Mouse (Mus musculus) frontal cortex, postnatal 25 days (tissue): ENCODE data around the gene Nr5a2.

Source experiments
- DNase-seq, 2 experiments: peaks; one replicate each; pipeline ENCODE4 v3.0.0; 2022; ENCODE audit warnings: low spot score in 2 of 2

Gene Nr5a2

DNA sequence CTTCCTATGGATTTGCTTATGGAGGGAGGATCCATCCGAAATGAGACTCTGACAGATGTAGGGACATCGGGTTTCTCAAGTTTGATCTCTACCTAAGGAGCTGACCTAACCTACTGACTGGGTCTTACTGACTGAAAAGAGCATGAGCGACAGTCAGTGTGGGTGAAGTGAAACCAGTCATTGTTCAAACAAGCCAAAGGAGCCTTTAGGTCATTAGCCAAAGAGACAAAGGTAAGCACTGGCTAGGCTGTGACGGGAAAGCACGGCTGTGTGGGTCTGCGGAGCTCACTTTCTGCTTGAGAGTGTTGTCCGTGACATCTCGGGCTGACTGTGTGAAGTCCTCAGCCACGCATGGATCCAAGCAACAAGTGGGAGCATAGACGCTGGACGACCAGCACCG is 50.1 kb downstream of the Nr5a2 start:
- no peak for DNase-seq

DNA sequence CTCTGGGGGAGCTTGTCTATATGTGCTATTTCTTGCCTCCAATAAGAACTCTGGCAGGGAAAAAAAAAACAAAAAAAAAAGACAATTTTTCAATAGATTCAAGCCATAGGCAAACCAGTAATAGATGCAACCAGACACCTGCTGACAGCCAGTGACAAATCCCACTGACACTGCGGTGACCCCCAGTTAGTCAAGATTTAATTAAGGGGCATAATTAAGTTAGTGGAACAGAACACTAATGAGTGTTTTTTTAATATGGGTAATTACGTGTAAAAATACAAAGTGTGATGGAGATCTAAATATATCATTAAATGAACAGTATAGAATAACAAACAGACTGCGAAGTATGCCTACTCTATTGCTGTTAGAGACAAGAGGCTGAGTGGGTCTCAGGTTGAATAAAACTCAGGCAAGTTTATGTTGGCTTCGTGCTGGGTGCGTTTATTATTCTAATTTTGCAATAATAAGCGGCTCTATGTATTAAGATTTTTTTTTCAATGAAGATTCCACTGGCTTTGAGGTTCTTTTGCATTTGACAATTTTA is 50.7 kb downstream of the Nr5a2 start:
- no peak for DNase-seq

DNA sequence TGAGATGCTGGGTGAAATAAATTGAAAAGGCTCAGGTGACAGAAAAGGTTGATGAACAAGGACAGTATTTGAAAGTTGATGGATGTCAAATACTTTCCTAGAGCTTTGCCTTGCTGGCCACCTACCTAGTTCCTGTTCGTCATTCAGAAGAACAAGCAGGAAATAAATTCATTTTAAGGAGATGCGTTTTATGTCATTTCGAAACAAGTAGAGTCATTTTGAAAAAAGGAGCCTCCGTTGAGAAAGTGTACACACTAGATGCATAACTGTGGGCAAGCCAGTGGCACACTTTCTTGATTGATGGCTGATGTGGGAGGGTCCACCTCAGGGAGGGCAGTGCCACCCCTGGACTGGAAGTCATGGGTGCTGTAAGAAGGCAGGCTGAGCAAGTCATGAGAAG is 62.1 kb downstream of the Nr5a2 start:
- DNase-seq, result no peak

DNA sequence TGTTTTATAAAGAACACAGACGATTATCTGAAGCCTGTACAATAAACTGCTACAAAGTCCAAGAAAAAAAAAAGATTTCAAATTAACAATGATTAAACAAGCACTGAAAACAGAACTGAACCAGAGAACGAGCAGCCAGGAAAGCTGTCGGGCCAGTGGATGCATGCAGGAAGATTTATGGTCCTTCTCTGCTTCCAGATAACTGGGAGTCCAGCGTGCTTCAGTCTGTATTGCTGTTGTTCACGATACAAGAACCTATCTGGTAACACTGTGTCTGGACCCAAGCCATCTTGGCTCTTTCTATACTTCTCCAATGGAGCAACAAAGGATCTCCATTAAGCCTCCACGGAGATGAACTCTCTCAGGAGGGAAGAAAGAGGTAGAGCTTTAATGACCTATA is 63.9 kb downstream of the Nr5a2 start:
- DNase-seq, result no peak

DNA sequence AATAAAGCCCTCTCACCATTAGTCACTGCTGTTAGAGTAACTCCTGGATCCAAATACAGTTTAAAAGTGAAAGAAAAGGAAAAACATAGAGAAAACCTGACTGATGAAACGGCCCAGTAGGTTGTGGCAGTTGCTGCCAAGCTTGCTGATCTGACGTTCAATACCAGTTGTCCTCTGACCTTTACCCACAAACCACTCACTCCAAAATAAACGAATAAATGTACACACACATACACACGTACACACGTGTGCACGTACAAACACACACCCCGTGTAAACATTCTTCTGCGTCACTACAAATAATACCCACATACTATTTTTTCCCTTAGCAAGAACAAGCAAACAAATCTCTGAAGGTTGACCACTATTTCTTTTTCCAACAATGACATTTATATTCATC is 64.4 kb downstream of the Nr5a2 start:
- no peak for DNase-seq

DNA sequence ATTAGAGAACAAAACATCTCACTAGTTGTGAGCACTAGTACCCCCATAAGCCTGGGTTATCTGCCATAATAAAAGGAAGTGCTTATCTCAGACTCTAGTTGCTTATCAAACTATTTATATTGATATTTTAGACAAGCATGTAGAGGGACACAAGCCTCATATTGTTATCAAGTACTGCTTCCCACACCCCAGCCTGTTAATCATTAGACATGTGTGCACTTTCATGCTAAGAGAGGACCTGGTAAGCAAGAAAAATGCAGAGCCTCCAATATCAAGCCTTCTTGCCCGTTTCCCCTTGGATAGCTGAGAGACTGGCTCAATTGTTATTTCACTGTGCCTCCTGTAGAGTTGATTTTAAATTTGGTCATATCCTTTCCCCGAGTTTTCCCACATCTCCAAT is 65.5 kb downstream of the Nr5a2 start:
- no peak for DNase-seq

DNA sequence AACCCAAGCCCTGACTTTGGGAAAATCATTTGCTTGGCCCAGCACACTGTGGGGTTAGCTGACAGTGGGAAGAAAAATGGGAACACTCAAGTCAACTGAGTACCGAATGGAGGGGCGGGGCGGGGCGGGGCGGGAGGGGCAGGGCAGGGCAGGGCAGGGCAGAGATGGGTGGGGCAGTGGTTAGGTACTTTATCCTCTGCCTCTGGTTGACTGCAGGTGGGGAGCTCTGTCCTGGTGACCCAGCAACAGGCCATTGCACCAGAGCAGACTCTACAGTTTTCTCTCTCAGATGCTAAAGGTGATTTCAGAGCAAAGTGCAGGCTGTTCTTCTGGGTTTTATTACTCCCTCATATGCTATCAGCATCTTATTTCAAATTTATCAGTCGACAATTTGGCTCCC is 67.1 kb downstream of the Nr5a2 start:
- no peak for DNase-seq

DNA sequence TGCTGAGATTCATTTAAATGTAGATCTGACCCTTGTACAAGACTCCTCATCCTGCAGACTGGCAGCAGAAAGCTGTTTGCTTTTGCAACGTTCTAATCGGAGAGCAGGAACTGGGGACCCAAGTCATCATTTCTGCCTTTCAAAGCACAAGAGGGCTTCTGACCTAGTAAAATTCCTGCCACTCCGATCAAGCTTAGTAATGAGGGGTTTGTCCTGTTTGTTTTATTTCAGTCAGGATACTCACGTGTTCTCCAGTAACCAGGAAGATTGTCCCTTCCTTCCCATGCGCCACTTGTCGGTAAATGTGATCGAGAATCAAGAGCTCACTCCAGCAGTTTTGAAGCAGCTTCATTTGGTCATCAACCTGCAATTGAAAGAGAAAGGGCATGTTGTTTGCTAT is 69.8 kb downstream of the Nr5a2 start:
- DNase-seq, result no peak

DNA sequence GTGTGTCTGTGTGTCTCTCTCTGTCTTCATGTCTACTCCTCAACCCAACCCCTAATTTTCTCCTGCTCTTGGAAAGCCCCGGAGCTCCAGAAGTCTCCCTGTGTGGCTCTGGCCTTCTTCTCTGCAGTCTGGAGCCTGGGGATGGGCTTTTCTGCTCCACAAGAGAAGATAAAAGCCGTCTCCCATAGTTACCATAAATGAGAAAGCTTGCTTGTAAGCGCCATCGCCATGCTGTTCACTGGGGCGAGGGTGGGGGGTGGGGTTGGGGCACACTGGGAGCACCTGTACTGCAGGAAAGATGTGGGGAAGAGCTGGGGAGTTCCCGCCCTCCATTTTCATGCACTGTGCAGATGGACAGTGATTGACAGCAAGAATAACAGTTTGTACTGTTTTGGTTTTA is 71.5 kb downstream of the Nr5a2 start:
- DNase-seq, result no peak

DNA sequence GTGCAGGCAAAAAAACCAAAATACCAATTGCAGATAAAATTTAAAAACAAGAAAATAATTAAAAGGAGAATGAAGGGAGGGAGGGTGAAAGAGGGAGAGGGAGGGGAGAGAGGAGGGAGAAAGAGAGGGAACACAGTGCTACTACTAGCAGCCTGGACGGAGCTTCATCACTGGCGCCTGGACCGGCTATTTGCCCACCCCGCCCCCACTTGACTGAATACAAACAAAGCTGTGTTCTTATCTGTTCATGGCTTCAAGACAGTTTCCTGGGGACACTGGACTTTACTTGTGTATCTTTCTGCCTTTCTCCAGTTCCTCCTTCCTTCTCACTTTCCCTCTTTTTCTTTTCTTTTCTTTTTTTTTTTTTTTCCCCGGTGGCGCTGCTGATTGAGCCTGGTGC is 73.6 kb downstream of the Nr5a2 start:
- no peak for DNase-seq

DNA sequence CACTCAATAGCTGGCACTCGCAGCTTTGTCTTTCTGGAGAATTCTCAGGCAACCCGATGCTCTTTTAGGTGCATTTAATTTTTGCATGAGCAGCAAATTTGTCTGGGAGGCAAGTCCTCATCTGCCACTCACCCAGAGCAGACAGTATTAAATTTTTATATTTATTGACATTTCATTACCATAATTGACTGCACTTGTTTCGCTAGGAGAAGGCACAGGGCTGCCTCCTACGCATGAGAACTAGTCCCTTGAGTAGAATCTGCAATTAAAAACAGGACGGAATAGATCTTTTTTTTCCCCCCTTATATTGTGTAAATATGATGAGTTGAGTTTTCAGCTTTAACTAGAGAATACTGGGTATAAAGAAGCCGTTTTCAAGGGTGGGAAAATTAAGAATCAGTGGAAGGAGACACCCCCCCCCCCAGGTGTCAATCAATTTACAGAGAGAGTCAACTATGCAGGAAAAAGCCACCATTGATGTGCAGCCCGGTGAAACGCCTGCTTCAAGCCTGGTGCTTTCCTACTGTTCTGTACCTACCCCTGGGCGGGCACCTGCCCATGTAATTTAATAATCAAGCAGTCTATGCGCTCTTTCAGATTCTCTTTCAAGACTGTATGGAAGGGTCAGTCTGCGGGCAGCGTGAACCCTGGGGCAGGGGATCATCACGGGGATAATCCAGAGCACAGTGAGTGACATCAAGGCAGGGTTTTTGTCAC is 76.6 kb downstream of the Nr5a2 start:
- DNase-seq, result no peak

DNA sequence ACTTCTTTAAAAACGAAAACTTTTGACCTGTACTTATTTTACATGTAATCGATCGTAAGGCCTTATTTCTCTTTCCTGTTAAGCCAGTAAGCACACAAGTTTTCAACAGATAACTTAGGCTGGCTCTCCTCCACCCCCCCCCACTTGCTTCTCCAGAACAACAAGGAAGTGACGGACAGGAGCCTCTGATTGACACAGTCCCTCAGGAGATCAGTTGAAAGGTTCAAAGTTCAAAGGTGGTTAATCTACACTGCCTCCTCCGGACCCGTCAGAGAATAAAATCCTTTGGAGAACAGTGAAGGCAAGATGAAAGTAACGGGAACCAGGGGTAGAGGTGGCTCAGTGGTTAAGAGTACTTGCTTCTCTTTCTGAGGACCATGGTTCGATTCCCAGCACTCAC is 80.0 kb downstream of the Nr5a2 start:
- no peak for DNase-seq

DNA sequence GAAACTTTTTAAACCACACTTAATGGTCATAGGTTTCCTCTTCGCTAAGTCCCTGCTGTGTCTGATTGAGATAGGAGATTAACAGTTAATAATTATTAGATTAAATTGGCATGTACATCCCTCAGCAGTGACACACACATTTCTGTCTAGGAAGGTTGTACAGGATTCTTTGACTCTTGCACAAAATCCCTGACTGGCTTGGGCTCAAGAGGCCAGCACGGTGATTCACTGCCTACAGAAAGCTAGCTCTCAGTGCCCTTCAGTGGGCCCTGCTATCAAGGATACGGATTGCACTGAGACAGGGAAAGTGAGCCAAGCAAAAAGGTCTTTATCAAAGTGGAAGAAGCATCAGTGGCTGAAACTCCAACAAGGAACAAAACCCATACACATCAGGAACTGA is 85.2 kb downstream of the Nr5a2 start:
- no peak for DNase-seq

DNA sequence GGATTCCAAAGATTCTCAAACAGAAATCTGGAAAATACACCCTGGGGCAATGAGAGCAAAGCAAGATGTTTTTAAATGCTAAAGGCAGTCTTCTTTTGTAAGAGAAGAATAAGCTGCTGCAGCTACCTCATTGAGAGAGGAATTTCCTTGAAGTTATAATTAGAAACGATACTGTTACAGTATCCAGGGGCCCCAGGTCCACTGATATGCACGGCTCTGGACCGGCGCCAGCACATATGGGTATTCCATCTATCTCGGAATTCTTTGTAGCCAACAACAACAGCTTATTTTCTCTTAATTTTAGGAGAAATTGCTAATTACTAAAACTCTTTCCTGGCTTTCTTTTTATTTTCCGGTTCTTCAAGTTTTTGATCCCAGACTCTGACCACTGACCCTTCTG is 91.3 kb downstream of the Nr5a2 start:
- DNase-seq, result no peak

DNA sequence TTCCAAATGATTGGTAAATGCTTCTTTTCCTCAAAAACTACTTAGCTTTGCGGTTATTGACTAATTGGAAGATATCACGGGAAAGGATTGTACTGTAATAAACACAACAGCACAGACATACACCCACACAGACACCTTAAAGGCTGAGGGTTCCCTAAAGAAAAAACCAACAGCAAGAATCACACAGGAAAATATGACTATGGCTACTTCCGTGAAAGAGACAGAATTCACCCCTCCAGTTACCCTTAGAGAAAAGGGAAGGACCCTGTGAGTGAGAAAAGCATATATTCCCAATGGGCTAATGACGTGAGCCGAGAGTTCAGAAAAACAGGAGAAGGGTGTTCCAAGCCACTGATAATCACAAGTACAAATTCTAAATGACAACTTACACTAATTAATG is 92.0 kb downstream of the Nr5a2 start:
- DNase-seq, result no peak

DNA sequence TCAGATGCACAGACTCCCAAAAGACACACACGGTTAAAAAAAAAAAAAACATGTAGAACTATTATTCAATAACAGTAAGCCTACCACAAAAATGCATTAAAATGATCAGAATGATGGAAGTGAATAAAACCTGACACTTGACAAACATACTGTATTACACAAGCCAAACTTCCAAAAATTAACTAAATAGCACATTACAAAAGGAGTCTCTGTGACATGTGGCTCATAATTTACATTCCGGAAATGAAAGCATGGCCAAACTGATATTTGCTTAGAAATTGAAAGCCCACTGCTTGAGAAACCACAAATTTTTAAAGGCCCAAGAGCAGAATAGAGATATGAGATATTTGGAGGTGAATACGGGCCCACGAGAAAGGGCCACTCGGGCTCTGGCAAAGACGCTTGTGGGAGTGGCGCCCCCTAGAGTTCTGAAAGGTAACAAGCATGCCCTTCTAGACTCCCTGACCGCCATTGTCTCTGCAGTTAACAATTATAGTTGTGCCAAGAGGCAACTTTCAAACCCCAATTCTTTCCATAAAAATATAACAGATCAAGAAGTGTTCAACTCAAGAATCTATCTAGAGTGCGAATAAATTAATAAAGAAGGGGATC is 93.7 kb downstream of the Nr5a2 start:
- no peak for DNase-seq

DNA sequence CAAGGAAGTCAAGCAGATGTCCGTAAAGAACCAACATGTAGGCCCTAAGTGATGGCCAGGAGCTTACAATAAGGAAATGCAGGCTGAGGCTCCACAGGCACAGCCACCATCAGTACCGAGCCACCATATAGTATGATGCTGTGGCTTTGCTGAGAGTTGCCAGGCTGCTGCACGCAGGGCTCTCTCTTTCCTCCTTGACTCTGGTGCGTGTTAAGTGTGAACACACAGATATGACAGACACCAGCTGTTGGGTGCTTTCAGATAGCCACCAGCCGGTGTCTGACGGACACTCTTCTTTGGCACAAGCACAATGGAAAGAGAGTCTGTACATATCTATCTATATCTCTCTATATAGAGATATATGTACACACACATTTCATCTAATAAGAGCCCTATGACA is 97.0 kb downstream of the Nr5a2 start:
- DNase-seq, result no peak

DNA sequence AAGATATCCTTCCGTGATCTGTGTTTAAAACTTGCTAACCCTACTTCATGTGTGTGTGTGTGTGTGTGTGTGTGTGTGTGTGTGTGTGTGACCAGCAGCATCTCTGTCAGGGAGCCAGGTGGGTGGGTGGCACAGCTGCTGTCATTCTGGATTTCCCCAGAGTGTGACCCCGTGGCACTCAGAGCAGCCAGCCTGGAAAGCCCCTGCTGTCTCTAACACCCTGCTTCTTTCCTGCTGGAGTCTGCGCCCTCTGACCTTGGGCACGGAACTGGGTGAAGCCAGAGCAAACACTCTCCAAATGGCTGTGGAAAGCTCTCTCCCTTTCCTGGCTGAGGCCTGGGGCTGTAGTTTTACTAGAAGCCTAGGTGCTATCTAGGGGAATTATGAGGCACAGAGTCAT is 100.8 kb downstream of the Nr5a2 start:
- DNase-seq, result no peak

DNA sequence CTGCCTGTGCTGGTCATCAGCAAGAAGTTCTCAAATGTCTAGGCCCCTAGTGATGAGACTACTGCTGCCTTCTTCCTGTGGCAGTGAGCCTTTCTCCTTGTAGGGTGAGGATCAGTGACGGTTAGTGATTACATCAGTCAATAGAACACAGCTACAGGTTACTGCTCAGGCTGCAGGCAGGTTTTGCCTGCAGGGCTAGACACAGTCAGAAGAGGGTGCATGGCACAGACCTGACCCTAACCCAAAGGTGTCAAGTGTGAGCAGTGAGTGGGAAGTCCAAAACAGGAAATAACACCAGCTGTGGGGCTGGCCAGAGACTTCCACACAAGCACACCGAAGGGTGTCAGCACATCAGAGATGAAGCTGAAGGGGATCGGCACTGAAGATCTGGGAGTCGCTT is 101.5 kb downstream of the Nr5a2 start:
- no peak for DNase-seq

DNA sequence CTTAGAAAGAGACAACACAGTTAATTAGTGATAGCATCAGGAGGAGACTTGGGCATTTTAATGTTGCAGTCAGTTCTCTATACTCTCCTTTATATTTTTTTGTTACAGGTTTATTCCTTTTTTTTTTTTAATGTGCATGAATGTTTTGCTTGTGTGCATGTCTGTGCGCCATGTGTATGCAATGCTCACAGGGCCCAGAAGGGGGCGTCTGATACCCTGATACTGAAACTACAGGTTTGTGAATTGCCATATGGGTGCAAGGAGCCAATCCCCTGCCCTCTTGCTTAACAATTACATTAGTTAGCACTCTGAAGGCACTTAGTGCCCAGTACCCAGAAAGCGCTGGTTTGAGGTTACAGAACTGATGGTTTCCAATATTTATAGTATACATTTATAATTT is 104.1 kb downstream of the Nr5a2 start:
- no peak for DNase-seq

DNA sequence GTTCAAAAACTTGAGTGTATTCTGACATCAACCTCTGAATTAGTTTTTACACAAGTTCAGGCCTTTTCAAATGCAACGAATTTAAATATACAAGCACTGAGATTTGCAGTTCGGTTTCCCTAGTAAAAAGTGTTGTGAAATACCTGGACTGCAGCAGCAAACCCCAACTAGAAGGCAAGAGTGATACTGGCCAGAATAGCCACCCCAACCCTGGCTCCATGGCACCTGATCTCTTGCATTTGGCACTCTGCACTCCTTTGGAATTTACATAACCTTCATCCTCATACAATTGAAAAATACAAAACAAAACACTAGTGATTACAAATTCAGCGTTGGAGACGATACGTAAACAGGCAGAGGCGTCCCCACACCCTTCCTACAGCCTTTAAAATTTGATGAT is 111.5 kb downstream of the Nr5a2 start:
- no peak for DNase-seq

DNA sequence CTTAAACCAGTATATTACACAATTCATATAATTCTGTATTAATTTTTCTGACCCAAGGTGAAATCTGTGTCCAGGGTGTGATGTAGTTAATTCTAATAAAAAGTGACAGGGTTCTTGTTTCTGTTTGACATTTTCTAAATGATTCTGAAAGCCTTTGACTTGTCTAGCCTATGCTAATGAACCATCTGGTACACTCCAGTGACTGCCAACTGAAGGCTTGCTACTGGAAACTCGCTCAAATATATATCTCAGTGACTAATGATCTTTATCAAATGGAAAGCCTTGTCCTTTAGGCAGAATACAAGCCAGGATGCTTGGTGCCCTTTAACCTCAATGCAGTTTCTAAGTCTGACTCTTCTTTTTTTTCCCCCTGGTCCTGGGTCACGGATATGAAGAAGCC is 114.2 kb downstream of the Nr5a2 start:
- DNase-seq, result no peak

DNA sequence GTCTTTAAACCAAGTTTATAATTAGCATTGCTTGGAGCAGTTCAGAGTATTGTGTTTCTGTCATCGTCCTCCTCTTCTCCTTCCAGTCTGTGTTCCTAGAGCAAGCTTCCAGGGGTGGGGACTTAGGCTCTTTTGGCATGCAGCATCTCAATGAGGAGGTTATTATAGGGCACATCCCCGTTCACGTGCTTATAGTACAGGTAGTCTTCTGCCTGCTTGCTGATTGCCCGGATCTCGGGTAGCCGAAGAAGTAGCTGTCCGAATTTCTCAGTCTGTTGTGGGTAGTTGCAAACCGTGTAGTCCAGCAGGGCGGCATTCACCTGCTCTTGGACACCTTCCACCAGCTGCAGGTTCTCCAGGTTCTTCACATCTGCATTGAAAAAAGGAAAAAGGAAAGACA is 114.9 kb downstream of the Nr5a2 start:
- no peak for DNase-seq

DNA sequence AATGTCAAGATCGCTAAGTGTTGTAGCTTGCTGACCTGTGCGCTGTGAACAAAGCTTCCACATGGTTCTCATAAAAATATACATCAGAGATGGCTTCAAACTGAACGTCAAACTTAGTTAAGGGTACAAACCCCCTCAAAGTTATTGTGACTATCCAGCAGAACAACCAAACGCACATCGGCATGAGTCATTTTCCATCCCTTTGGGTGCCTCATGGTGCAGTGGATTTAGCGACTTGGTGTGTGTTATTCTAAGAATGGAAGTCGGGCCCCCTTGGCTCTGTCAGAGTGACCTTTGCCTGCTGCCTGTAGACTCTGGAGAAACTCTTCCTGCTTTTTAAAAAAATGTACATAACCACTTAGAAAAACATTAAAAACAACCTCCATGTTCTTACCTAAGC is 119.7 kb downstream of the Nr5a2 start:
- no peak for DNase-seq
